Mouse (Mus musculus): ENCODE results near the gene Pou2f1. TPM values are rescaled to one million over a fixed set of nuclear protein-coding genes. Genes with fewer than 3 reads are reported as not detected.
A peak's percentile ranks its signal among the peaks of the same experiment; 100 is the strongest.

The Pou2f1 gene
- polyA plus RNA-seq, 1 experiment from 2014 or later, result 27.9 TPM

DNA sequence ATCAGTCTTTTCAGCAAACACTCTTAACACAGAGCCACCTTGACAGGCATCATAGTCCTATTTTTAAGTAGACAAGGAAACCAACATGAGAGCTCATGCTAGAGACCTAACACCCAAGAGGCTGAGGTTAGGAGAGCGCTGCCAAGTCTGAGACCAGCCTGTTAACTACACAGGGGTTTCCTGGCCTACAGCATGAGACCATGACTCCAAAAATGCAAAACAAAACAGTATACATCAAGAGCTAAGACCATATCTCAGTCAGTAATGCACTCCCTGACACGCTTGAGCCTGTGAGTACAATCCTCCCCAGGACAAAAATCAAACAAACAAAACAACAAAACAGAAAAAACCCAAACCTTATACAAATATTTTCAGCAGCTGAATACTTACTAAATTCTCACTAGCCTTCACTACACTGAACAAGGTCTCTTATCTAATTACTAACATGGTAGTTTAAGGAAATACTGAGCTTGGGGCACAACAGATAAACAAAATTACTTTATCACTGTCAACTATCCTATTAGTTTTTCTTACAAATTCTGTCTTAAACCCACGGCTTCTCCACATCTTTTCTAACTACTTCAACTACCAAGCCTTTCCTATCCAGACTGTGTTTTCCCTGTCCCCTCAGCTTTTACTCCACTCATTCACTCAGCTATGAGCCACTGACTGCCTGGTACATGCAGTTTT is 33.3 kb downstream of the Pou2f1 start:
- 89% methylated on average over 3 of the region's 3 CpGs for WGBS
- ATAC-seq (ENCODE audit: low FRiP score, low TSS enrichment) (no peak), DNase-seq (no peak)
- H3K27me3 ChIP-seq (ENCODE audit: control insufficient read depth, insufficient read depth, low read length), result no peaks in the 10 kb centered on the region
- no peaks in the 10 kb centered on the region for H3K9me3 ChIP-seq (ENCODE audit: control insufficient read depth, low read length)
- H3K4me3 ChIP-seq (replicated peaks; ENCODE audit: low read depth, low read length), result no peak overlapping the region
- peaks cover 17% of the 10 kb centered on the region for H3K4me1 ChIP-seq (ENCODE audit: control insufficient read depth, insufficient read depth, low read length)
- H3K9ac ChIP-seq (replicated peaks; ENCODE audit: low read length), result no peak overlapping the region
- H3K27ac ChIP-seq (replicated peaks; ENCODE audit: low read depth, low read length), result no peak overlapping the region
- H3K36me3 ChIP-seq (ENCODE audit: control insufficient read depth, insufficient read depth, low read length), result no peaks in the 10 kb centered on the region
- no peak overlapping the region for H3K4me2 ChIP-seq (ENCODE audit: low read length)

DNA sequence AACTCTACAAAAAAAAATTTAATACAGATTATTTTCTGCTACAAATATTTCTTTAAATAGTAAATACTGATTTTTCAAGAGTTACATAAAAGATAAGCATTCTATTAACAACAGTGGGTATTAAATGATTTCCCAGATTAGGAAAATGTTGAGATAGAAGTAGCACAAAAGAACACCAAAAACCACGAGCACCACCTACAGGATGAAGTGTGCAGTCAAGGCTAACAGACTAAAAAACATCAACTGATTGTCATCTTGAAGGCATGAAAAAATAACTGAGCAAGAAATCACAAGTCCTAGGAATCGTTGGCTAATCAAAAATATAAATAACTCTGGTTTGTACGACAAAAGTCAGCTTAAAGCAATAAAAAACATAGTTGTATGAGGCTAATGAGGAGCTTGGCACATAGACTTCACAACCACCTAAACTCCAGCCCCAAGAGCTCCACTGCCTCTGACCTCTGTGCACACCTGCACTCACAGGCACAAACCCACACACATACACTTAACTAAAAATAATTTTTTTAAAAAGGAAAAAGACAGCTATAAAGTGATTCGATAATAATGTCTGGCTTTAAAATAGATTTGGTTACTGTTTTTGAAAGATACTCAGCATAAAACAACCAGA is 35.3 kb downstream of the Pou2f1 start:
- Histone ChIP-seq H3K36me3 (ENCODE audit: control insufficient read depth, insufficient read depth, low read length) (no peaks in the 10 kb centered on the region), H3K9ac (replicated peaks; ENCODE audit: low read length) (no peak overlapping the region), H3K4me3 (replicated peaks; ENCODE audit: low read depth, low read length) (no peak overlapping the region), H3K4me1 (ENCODE audit: control insufficient read depth, insufficient read depth, low read length) (peaks cover 18% of the 10 kb centered on the region), H3K4me2 (ENCODE audit: low read length) (no peak overlapping the region), H3K27ac (replicated peaks; ENCODE audit: low read depth, low read length) (no peak overlapping the region), H3K27me3 (ENCODE audit: control insufficient read depth, insufficient read depth, low read length) (no peaks in the 10 kb centered on the region), H3K9me3 (ENCODE audit: control insufficient read depth, low read length) (no peaks in the 10 kb centered on the region)
- WGBS, result 43% methylated on average over 4 of the region's 4 CpGs
- ATAC-seq (ENCODE audit: low FRiP score, low TSS enrichment) (no peak), DNase-seq (peak; percentile 87)

DNA sequence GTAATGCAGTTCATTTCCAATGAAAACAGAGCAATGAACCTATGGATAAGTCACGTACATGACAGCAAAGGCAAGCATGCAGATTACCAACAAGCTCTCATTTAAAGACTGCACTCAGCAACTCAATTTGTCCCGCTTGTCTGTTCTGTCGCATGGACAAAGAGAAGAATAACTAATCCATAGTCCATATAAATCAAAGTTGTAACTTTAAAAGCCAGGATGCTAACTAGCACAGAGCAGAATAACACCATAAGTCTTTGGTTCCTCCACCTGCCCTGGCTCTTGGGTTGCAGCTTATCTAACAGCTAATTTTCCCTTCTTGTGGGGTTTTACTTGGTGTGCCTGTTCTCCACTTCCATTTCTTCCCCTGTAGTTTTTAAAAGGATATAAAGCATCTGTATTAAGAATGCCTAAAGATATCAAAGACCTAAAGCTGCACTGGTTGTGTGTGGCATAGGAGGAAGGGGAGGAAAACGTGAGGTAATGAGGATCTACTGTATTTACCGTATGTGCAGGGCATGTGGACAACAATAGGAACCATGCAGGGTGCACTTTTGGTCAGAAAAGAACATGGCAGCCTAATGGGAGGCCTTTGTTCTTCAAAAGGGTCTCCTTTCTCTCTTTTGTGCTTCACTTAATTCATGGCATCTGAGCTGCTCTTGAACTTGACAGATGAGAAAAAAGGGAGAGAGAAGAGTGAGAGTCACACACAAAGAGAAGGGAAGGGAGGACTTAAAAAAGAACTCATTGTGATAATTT is 36.1 kb downstream of the Pou2f1 start:
- ATAC-seq (ENCODE audit: low FRiP score, low TSS enrichment) (peak; percentile 34; the same call in 1 of the 2 replicates), DNase-seq (peak; percentile 60)
- Histone ChIP-seq H3K27ac (replicated peaks; ENCODE audit: low read depth, low read length) (0 out of 2 replicates have a peak overlapping the region, but pooled peaks have one; percentile 10), H3K4me1 (ENCODE audit: control insufficient read depth, insufficient read depth, low read length) (peaks cover 18% of the 10 kb centered on the region), H3K9me3 (ENCODE audit: control insufficient read depth, low read length) (no peaks in the 10 kb centered on the region), H3K36me3 (ENCODE audit: control insufficient read depth, insufficient read depth, low read length) (no peaks in the 10 kb centered on the region), H3K4me3 (replicated peaks; ENCODE audit: low read depth, low read length) (no peak overlapping the region), H3K4me2 (ENCODE audit: low read length) (no peak overlapping the region), H3K9ac (replicated peaks; ENCODE audit: low read length) (no peak overlapping the region), H3K27me3 (ENCODE audit: control insufficient read depth, insufficient read depth, low read length) (no peaks in the 10 kb centered on the region)
- 20% methylated on average over 5 of the region's 5 CpGs for WGBS

DNA sequence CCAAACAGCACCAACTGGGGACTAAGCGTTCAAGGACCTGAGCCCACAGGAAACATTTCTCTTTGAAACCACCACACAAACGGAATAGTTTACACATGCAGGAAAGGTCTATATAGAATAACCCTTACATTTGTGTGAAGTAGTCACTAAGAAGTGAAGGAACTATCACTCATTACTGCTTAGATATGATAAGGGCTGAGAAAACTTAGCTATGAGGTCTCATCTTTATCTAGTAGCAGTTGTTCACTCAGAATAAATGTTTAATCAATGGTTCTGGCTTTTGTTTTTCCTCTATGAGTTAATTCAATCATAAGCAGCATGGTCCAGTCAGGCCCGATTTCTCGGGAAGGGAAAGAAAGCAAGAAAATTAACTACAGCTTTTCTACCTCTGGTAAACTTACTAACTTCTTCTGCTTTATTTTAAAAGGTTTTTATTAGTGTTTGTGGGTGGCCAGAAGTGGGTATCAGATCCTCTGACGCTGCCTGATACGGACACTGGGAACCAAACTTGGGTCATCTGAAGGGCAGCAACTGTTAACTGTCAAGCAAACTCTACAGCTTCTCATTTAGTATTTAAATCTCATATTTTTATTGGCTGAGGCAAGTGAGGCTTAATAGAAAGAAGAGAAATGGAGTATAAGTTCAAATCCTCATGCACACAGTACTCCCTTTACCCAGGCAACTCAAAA is 40.7 kb downstream of the Pou2f1 start:
- H3K27ac ChIP-seq (replicated peaks; ENCODE audit: low read depth, low read length), result no peak overlapping the region
- H3K27me3 ChIP-seq (ENCODE audit: control insufficient read depth, insufficient read depth, low read length), result no peaks in the 10 kb centered on the region
- H3K4me1 ChIP-seq (ENCODE audit: control insufficient read depth, insufficient read depth, low read length), result peaks cover 21% of the 10 kb centered on the region
- no peak overlapping the region for H3K9ac ChIP-seq (replicated peaks; ENCODE audit: low read length)
- ATAC-seq (ENCODE audit: low FRiP score, low TSS enrichment), result no peak
- 89% methylated on average over 6 of the region's 6 CpGs for WGBS
- no peak overlapping the region for H3K4me2 ChIP-seq (ENCODE audit: low read length)
- no peaks in the 10 kb centered on the region for H3K9me3 ChIP-seq (ENCODE audit: control insufficient read depth, low read length)
- no peaks in the 10 kb centered on the region for H3K36me3 ChIP-seq (ENCODE audit: control insufficient read depth, insufficient read depth, low read length)
- H3K4me3 ChIP-seq (replicated peaks; ENCODE audit: low read depth, low read length), result no peak overlapping the region
- DNase-seq, result no peak

DNA sequence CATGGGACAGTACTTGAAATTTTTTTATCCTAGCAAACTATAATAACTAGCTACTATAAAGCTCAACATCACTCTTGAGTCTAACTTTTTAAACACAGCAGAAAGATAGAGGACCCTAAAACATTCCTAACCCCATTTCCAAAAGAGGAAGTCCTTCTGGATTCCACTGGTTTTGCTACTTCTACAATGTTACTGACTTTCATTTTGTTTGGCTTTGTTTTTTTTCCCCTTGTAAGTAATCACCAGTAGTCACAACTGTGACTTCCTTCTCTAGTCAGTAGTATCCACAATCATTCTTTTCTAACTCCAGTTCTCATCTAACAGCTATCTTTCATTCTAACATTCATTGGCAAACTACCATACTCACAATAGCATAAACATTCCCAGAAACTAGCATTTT is 44.3 kb downstream of the Pou2f1 start:
- no peak for ATAC-seq (ENCODE audit: low FRiP score, low TSS enrichment)
- Histone ChIP-seq H3K4me2 (ENCODE audit: low read length) (no peak overlapping the region), H3K4me3 (replicated peaks; ENCODE audit: low read depth, low read length) (no peak overlapping the region), H3K36me3 (ENCODE audit: control insufficient read depth, insufficient read depth, low read length) (no peaks in the 10 kb centered on the region), H3K27me3 (ENCODE audit: control insufficient read depth, insufficient read depth, low read length) (no peaks in the 10 kb centered on the region), H3K4me1 (ENCODE audit: control insufficient read depth, insufficient read depth, low read length) (0 out of 2 replicates have a peak, but pooled peaks cover 3% of the 10 kb centered on the region), H3K9me3 (ENCODE audit: control insufficient read depth, low read length) (no peaks in the 10 kb centered on the region), H3K27ac (replicated peaks; ENCODE audit: low read depth, low read length) (no peak overlapping the region), H3K9ac (replicated peaks; ENCODE audit: low read length) (no peak overlapping the region)
- DNase-seq, result no peak

DNA sequence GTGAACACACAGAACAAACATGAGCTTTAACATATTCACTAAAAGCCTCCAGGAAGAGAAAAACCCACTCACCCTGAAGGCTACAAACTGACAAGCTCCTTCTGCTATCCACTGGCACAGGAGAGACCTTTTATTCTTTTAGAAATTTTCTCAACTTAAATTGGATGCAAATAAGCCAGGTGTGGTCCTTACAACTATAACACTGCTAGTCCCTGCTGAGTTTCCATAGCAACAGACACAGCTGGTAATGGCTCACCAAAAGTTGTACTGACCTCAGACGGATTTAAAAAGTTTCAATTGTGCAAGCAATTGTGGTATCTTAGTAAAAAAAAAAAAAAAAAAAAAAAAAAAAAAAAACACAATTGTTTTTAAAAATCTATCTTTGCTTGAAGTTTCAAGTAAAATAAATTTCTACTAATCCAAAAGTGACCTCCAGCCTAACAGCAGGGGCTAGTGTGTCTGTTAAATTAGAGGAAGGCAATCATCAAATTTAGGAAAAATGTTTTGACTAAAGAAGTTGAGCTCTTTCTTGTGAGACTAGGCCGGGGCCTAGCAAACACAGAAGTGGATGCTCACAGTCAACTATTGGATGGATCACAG is 54.2 kb downstream of the Pou2f1 start:
- Histone ChIP-seq H3K4me2 (ENCODE audit: low read length) (no peak overlapping the region), H3K4me1 (ENCODE audit: control insufficient read depth, insufficient read depth, low read length) (no peaks in the 10 kb centered on the region), H3K27ac (replicated peaks; ENCODE audit: low read depth, low read length) (no peak overlapping the region), H3K9me3 (ENCODE audit: control insufficient read depth, low read length) (no peaks in the 10 kb centered on the region), H3K9ac (replicated peaks; ENCODE audit: low read length) (no peak overlapping the region), H3K36me3 (ENCODE audit: control insufficient read depth, insufficient read depth, low read length) (no peaks in the 10 kb centered on the region), H3K4me3 (replicated peaks; ENCODE audit: low read depth, low read length) (no peak overlapping the region), H3K27me3 (ENCODE audit: control insufficient read depth, insufficient read depth, low read length) (no peaks in the 10 kb centered on the region)
- ATAC-seq (ENCODE audit: low FRiP score, low TSS enrichment), result no peak
- WGBS, result 35% methylated on average over 2 of the region's 2 CpGs
- peak; percentile 37 for DNase-seq

DNA sequence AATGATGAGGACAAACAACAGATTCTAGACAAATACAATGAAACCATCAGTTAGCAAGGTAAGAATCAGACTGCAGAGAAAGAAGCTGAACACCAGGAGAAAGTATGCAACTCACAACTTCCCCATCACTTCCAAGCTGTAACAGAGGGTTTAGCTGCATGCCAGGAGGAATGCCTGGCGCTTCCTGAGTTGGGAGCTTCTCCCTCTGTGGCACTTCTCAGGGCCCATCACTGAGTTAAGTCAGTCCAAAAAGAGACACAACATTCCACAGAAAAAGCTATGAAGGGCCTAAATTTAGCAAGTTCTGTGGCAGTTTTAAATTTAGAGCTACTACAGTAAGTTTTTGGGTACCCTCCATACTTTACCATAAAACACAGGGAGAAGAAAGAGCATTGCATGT is 59.2 kb downstream of the Pou2f1 start:
- Histone ChIP-seq H3K4me2 (ENCODE audit: low read length) (no peak overlapping the region), H3K27ac (replicated peaks; ENCODE audit: low read depth, low read length) (no peak overlapping the region), H3K27me3 (ENCODE audit: control insufficient read depth, insufficient read depth, low read length) (no peaks in the 10 kb centered on the region), H3K4me1 (ENCODE audit: control insufficient read depth, insufficient read depth, low read length) (no peaks in the 10 kb centered on the region), H3K9ac (replicated peaks; ENCODE audit: low read length) (no peak overlapping the region), H3K9me3 (ENCODE audit: control insufficient read depth, low read length) (no peaks in the 10 kb centered on the region), H3K4me3 (replicated peaks; ENCODE audit: low read depth, low read length) (no peak overlapping the region), H3K36me3 (ENCODE audit: control insufficient read depth, insufficient read depth, low read length) (no peaks in the 10 kb centered on the region)
- DNase-seq (no peak), ATAC-seq (ENCODE audit: low FRiP score, low TSS enrichment) (no peak)
- 100% methylated on average over 1 of the region's 1 CpGs for WGBS

GRCm38 (mm10) chr1:165935466-165935818 is 67.0 kb downstream of the Pou2f1 start:
- DNase-seq (no peak), ATAC-seq (ENCODE audit: low FRiP score, low TSS enrichment) (no peak; the same call in 1 of the 2 replicates)
- Histone ChIP-seq H3K27me3 (ENCODE audit: control insufficient read depth, insufficient read depth, low read length) (no peaks in the 10 kb centered on the region), H3K27ac (replicated peaks; ENCODE audit: low read depth, low read length) (peak overlapping the region; percentile 43), H3K9ac (replicated peaks; ENCODE audit: low read length) (no peak overlapping the region), H3K4me2 (ENCODE audit: low read length) (0 out of 2 replicates have a peak overlapping the region, but pooled peaks have one; percentile 0), H3K36me3 (ENCODE audit: control insufficient read depth, insufficient read depth, low read length) (no peaks in the 10 kb centered on the region), H3K9me3 (ENCODE audit: control insufficient read depth, low read length) (no peaks in the 10 kb centered on the region), H3K4me1 (ENCODE audit: control insufficient read depth, insufficient read depth, low read length) (peaks cover 21% of the 10 kb centered on the region; the same call in 1 of the 2 replicates), H3K4me3 (replicated peaks; ENCODE audit: low read depth, low read length) (no peak overlapping the region)
- 9% methylated on average over 2 of the region's 2 CpGs for WGBS

Measured in midbrain, embryonic 14.5 days (tissue).